Mouse (Mus musculus) heart, postnatal 36 days (tissue): ENCODE measurements around the gene Usmg5. TPM values are rescaled to one million over a fixed set of nuclear protein-coding genes. Genes with fewer than 3 reads are reported as not detected.

ENCODE experiments used
- DNase-seq, 2 experiments: peaks; one replicate each; pipeline ENCODE4 v3.0.0; 2021 to 2022
- intact Hi-C: fragments of 180-260 bp; cut with DNase I; formaldehyde crosslinking; loops from one replicate; pipeline ENCODE4 v1.15.1; 2025
- total RNA-seq, 2 experiments: library from RNA; stranded (reverse); gene quantifications; 2 replicates each; pipeline ENCODE4 v1.2.3; 2021

Gene Usmg5
- total RNA-seq, 2 experiments from 2014 or later = 2,349 to 2,453 TPM

DNA sequence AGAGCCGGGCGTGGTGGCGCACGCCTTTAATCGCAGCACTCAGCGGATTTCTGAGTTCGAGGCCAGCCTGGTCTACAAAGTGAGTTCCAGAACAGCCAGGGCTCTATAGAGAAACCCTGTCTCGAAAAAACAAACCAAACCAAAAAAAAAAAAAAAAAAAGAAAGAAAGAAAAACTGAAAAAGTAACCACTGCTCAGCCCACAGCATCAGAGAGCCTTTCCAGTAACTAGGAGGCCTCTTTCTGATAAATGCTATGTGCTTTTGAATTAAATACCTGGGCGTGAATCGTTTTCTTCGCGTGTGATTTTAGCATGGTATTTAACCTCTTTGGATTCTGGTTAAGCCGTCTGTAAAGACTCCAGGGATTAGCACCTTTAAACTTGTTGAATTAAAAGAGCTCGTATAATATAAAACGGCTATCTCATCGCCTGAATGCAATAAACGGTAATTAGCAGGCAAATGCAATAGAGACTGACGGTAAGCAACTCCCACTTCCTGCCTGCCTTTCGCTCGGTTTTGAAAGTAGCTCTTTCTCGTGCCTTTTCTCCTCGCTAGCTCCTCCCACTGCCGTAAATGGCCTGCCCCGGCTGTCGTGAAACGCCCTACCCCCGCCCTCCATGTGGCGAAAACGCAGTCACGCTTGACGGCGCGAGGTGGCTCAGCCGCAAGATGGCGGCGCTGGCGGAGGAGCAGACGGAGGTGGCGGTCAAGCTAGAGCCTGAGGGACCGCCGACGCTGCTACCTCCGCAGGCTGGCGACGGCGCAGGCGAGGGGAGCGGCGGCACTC, 23.2 kb downstream of the Usmg5 start, which contains the start of gene Taf5:
Taf5 (plus strand) TSS at position 651 of the 787 bp plus-strand sequence.
- intact Hi-C loops = no loop called here
- peak; percentile 95 to 96 for DNase-seq

DNA sequence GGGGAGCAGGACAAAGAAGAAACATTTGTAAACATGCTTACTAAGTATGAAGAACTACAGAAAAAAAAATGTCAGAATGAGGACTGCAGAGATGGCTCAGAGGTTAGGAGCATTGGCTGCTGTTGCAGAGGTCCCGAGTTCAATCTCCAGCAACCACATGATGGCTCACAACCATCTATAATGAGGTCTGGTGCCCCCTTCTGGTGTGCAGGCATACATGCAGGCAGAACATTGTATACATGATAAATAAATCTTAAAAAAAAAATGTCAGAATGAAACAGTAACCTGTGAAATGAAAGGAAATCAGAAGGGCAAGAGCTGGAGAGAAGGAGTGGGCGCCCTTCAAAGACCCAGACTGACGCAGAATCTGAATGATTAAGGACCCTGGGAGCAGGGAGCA, 24.6 kb downstream of the Usmg5 start:
- intact Hi-C loops = no loop called here
- DNase-seq = no peak

- intact Hi-C loops = no loop called here
- no peak for DNase-seq
Measured at GRCm38 (mm10) chr19:47057684-47058083, 32.8 kb downstream of the Usmg5 start.

DNA sequence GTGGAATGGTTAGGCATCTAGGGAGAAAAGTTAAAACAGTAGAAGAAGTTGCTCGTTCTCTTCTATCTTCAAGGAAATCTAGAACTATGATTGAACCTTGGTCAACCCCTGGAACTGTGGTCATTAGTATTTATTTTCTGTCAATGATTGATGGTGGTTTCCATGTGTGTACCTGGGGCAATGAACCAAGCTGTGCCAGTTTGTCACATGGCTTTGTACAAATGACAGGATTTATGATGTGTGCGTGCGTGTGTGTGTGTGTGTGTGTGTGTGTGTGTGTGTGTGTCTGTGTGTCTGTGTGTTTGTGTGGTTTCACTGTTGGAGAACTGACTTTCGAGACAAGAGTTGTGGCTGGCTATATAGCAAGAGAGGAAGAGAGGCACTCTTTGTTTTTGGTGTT, 37.0 kb downstream of the Usmg5 start:
- intact Hi-C loops = no loop called here
- DNase-seq = no peak

DNA sequence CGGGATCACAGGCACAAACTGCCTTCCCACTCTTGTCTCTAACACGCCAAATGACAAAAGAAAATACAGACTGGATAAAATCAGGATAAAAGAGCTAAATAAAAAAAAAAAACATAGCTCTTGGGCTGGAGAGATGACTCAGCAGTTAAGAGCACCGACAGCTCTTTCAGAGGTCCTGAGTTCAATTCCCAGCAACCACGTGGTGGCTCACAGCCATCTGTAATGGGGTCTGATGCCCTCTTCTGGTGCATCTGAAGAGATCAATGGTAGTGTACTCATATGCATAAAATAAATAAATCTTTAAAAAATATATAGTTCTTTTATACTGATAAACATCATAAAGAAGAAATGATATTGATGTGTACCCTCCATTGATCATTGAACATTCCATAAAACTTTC, 37.5 kb downstream of the Usmg5 start:
- no peak for DNase-seq
- intact Hi-C loops = no loop called here

DNA sequence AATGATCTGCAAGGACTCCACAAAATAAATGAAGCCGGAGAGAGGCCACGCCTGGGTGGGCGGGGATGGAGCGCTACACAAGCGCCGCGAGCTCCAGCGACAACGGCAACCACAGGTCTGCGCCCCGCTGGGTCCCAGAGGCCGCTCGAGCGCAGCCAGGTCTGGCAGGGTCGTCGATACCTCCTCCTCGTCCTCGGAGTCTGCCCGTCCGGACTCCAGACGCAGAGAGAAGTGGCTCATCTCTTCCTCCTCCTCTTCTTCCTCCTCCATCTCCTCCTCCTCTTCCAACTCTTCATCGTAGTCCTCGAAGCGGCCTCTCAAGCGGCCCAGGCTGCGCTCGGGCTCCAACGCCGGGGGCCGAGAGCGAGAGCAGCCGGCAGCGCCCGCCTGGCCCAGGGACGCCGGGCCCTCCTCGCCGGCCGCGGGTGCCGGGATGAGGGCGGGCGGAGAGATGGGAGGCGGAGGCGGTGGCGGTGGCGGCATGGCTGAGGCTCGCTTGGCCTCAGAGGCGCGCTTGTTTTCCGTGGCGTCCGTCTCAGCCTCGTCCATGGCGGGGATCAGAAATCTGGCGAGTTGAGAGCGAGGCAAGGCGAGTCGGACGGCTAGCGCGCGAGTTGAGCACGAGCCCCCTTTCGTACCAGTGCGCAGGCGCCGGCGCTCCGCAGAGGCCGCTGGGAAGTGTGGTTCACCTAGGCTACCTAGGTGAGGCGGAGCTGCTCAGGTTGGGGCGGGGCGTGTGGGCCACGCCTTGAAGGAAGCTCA, 40.0 kb downstream of the Usmg5 start, which contains the start of gene Pcgf6:
Pcgf6 (minus strand) TSS at position 636 of the 762 bp plus-strand sequence.
- DNase-seq = peak; percentile 71 to 76
- intact Hi-C loops = no loop called here

GRCm38 (mm10) chr19:47049840-47050239, 40.6 kb downstream of the Usmg5 start:
- DNase-seq = no peak
- intact Hi-C loops = no loop called here

GRCm38 (mm10) chr19:47049061-47049460, 41.4 kb downstream of the Usmg5 start:
- DNase-seq = no peak
- intact Hi-C loops = no loop called here

GRCm38 (mm10) chr19:47047236-47047833, 43.1 kb downstream of the Usmg5 start:
- intact Hi-C loops = no loop called here
- no peak for DNase-seq

DNA sequence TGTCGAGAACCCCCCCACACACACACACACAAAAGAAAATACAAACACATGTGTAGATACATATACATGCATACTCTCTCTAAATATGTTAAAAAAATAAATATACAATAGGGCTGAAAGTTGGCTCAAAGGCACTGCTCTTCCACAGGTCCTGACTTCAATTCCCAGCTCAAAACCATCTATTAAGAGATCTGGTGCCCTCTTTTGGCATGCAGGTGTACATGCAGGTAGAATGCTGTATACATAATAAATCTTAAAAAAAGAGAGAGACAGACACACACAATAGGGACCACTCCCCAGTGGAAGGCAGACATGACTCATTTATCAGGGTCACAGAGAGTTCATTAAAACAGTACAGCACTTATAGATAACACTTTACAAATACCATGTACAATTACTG, 44.1 kb downstream of the Usmg5 start:
- DNase-seq = no peak
- intact Hi-C loops = no loop called here

DNA sequence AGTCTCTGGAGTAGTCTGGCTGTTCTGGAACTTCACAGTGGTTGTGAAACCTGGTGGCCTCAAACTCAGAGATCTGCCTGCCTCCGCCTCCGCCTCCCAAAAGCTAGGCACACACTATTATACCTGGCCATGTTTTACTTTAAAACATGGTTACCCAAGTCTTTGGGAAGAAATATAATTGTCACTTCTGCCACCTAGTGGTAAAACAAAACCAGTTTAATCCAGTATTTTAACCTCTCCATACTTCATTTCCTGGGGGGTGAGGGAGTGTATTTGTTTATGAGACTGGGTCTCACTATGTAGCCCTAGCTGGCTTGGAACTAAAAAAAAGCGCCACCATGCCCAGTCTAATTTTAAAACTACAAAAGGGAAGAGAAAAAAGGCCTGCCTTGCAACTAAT, 46.8 kb downstream of the Usmg5 start:
- DNase-seq = no peak
- intact Hi-C loops = loop anchor here (2.0 kb wide), 1 partner anchor 167 kb away; no protein-coding TSS in a partner anchor

GRCm38 (mm10) chr19:47040720-47041473, 49.5 kb downstream of the Usmg5 start:
- intact Hi-C loops = no loop called here
- no peak for DNase-seq

- no peak for DNase-seq
Measured at GRCm38 (mm10) chr19:47036596-47036995, 53.9 kb downstream of the Usmg5 start.

DNA sequence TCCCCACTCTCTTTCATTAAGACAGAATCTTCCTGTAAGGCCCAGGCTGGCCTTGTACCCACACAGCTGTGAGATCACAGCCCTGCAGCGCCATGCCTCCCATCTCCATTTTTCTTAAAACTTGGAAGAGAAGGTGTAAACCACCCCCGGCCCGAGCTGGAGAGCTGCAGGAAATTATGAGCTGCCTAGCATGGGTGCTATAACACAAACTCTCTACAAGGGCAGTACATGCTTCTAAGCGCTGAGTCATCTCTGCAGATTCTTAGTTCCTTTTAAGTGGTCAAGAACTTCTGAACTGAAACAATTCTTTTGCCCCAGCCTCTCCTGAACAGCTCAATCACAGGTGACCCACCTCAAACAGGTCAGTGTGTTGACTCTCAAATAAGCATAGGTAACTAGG, 55.5 kb downstream of the Usmg5 start:
- no peak for DNase-seq

More at GRCm38 (mm10) chr19:47036596-47036995, 53.9 kb downstream of the Usmg5 start:
- intact Hi-C loops = no loop called here

More for the DNA sequence above, 55.5 kb downstream of the Usmg5 start:
- intact Hi-C loops = no loop called here

Other genes starting within 250 kb of the Usmg5 start
- not detected for gene Ina, start 75.9 kb downstream of the Usmg5 start, total RNA-seq
- 10 to 100 TPM; 59.6 to 61.2 TPM for gene Nt5c2, start 75.5 kb downstream of the Usmg5 start, total RNA-seq
- gene Pcgf6, start 39.7 kb downstream of the Usmg5 start, total RNA-seq = 1 to 10 TPM; 3.0 to 3.4 TPM
- 1 to 10 TPM; 3.0 to 3.3 TPM for gene Taf5, start 22.9 kb downstream of the Usmg5 start, total RNA-seq
- 10 to 100 TPM; 10.3 to 10.8 TPM for gene Pdcd11, start 121 bp upstream of the Usmg5 start, total RNA-seq
- gene Calhm2, start 47.6 kb upstream of the Usmg5 start, total RNA-seq = 1 to 10 TPM; 4.0 to 4.6 TPM
- not detected for gene Calhm1, start 53.6 kb upstream of the Usmg5 start, total RNA-seq
- gene Calhm3, start 67.1 kb upstream of the Usmg5 start, total RNA-seq = not detected
- gene Neurl1a, start 88.2 kb upstream of the Usmg5 start, total RNA-seq = 1 to 10 TPM in 1 of 2 experiments, under 1 TPM in 1; 0.92 to 1.2 TPM